Mouse (Mus musculus) testis, adult 2 months (tissue): ENCODE results near the gene Mdh1b.

Source experiments
- CTCF ChIP-seq: fragments of 200-500 bp; IDR thresholded peaks from 2 replicates; pipeline ENCODE4 v1.5.1; 2012; ENCODE audit warnings: low read depth, mild to moderate bottlenecking, inconsistent platforms, low read length, moderate library complexity; ENCODE audit not compliant: control insufficient read depth, insufficient read depth, insufficient replicate concordance
- POLR2A ChIP-seq: fragments of 200-500 bp; IDR thresholded peaks from 2 replicates; pipeline ENCODE4 v1.6.1; 2012; ENCODE audit warnings: low read depth, mild to moderate bottlenecking, inconsistent platforms, low read length, moderate library complexity; ENCODE audit not compliant: control insufficient read depth

DNA sequence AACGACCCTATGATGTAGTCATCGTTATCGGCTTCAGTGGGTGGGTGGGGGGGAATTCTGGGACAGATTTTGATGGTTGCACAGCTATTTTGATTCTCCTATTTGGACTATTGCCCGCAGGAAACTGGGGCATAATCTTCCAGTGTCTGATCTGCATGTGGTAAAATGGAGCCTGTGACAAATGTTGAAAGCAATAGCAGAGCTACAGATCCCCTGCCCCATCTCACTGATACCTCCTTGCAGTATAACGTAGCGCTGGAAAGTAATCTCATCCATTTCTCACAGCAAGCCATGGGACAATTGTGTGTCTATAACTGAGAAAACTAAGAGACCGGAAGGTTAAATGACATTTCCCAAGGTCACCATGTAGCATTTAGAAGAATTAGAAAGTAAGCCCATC is 34.3 kb upstream of the Mdh1b start:
- TF ChIP-seq POLR2A, result no peak
- TF ChIP-seq CTCF, result no peak
